Mouse (Mus musculus): Measurements from ENCODE around the gene Ift81. TPM values are rescaled to one million over a fixed set of nuclear protein-coding genes. Genes with fewer than 3 reads are reported as not detected.

The Ift81 gene
- polyA plus RNA-seq, 1 experiment from 2014 or later: 43.0 TPM

DNA sequence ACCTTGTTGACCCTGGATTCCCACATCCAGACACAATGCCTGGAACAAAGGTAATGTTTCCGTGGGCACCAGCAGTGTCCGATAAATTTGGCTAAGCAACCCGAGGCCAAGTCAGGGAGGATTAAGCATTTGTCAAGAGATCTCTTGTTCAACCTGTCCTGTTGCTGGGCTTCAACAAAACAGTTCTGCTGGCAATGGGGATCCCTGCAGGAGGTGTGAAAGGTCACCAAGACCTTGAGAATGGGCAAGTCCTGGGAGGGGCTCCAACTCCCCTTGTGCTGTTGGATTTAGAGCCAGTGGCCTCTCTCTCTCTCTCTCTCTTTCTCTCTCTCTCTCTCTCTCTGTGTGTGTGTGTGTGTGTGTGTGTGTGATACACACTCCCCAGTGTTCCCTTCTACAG, 90.1 kb downstream of the Ift81 start:
- Histone ChIP-seq H3K4me1 (peaks cover 59% of the 10 kb centered on the region), H3K4me3 (replicated peaks) (no peak overlapping the region), H3K4me2 (no peak overlapping the region), H3K9ac (no peak overlapping the region), H3K27me3 (no peaks in the 10 kb centered on the region), H3K36me3 (no peaks in the 10 kb centered on the region), H3K27ac (peak overlapping the region; percentile 78), H3K9me3 (replicated peaks) (no peaks in the 10 kb centered on the region)
- WGBS: 84% methylated on average over 3 of the region's 3 CpGs
- ATAC-seq (replicated peaks; ENCODE audit: low FRiP score): no peak

GRCm38 (mm10) chr5:122521130-122521473, 93.2 kb downstream of the Ift81 start:
- H3K9me3 ChIP-seq (replicated peaks): no peaks in the 10 kb centered on the region
- peaks cover 45% of the 10 kb centered on the region for H3K4me1 ChIP-seq
- H3K27ac ChIP-seq: no peak overlapping the region
- H3K27me3 ChIP-seq: no peaks in the 10 kb centered on the region
- H3K36me3 ChIP-seq: no peaks in the 10 kb centered on the region
- H3K4me3 ChIP-seq (replicated peaks): no peak overlapping the region
- ATAC-seq (replicated peaks; ENCODE audit: low FRiP score): no peak
- WGBS: 60% methylated on average over 3 of the region's 3 CpGs
- no peak overlapping the region for H3K9ac ChIP-seq
- no peak overlapping the region for H3K4me2 ChIP-seq

DNA sequence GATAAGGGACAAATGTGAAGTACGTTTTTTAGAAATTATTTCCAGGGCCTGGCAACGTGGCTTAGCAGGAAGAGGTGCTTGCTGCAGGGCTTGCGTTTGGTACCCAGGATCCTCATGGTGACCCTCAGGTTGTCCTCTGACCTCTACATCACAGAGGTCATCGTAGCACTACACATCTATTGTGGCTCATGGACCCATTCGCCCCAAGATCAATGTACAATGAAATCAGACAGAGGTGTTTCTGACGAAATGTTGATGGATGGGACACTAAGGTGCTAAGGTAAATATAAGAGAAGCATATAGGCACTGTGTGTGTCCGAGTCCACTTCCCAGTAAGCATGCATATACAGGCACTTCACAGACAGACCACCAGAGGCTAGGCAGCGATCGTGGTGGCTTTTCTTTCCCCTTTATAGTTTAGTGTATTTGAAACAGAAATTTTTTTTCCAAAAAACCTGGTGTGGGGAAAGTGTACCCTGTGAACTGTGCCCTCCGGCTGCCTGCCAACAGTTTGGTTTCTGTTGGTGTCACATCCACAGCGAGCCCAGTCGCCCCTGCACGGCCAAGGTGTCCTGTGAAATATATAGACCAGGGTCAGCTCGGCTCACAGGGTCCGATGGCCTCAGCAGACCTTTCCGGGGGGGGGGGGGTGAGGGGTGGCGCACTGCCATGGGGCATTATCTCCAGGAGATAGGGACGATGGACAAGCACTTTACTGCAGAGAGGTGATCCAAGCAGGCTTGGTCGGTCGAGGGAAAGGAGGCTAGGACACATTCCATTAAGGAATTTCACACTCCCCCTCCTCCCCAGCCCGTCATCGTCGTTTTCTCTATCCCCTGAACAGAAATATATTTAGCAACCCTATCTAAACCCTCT, 93.8 kb downstream of the Ift81 start:
- no peaks in the 10 kb centered on the region for H3K36me3 ChIP-seq
- H3K9me3 ChIP-seq (replicated peaks): no peaks in the 10 kb centered on the region
- WGBS: 41% methylated on average over 23 of the region's 23 CpGs
- no peak overlapping the region for H3K27ac ChIP-seq
- H3K9ac ChIP-seq: no peak overlapping the region
- no peak overlapping the region for H3K4me3 ChIP-seq (replicated peaks)
- no peak for ATAC-seq (replicated peaks; ENCODE audit: low FRiP score)
- no peak overlapping the region for H3K4me2 ChIP-seq
- H3K4me1 ChIP-seq: peaks cover 41% of the 10 kb centered on the region
- H3K27me3 ChIP-seq: no peaks in the 10 kb centered on the region

DNA sequence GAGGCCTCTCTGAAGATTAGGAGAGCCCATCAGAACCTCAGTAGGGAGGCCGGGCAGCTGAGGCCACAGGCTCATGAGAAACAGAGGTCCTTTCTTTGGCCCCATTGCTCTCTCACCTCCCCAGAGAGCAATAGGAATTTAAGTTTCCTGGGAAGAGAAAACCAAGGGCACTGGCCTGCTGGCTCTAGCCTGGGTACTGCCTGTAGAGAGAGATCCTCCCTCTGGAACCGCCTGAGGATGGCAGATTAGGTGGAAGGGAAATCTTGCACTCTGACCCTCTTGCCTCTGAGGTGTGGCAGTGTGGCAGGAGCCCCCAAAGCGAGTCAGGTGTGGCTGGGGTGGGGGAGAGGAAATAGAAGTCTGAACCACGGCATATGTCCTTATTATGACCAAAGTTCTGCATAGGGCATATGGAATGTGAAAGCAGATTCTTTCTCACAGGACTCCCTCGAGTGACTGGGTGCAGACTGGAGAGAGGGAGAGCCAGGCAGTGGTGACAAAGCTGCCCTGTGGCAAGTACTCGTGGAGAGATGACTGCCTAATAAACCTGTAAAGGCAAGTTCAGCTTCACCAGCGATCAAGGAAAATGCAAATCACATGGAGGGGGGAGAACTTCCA, 95.2 kb downstream of the Ift81 start:
- no peak overlapping the region for H3K4me3 ChIP-seq (replicated peaks)
- H3K9ac ChIP-seq: no peak overlapping the region
- H3K4me1 ChIP-seq: peaks cover 33% of the 10 kb centered on the region
- no peak overlapping the region; the same call in 1 of the 2 replicates for H3K27ac ChIP-seq
- 35% methylated on average over 7 of the region's 7 CpGs for WGBS
- ATAC-seq (replicated peaks; ENCODE audit: low FRiP score): no peak
- no peaks in the 10 kb centered on the region for H3K36me3 ChIP-seq
- H3K27me3 ChIP-seq: no peaks in the 10 kb centered on the region
- no peaks in the 10 kb centered on the region for H3K9me3 ChIP-seq (replicated peaks)
- H3K4me2 ChIP-seq: no peak overlapping the region

DNA sequence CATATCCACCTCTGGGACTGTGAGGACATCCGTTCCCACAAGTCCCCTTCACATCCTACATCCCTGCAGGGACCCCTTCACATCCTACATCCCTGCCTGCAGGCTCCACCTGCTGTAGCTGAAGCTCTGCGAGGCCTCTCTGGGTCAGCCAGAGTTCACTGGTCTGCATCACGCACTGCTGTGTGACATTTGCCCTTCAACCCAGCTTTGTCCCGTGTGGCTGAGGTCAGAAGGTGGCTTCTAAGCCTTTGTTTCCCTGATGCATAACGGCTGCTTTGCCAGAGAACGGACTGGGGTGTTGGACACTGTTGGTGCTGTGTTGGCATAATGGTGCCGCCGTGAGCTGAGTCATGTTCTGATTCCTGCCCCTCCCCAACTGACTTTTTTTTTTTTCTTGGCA, 96.1 kb downstream of the Ift81 start:
- no peaks in the 10 kb centered on the region for H3K27me3 ChIP-seq
- H3K4me2 ChIP-seq: no peak overlapping the region
- H3K36me3 ChIP-seq: no peaks in the 10 kb centered on the region
- no peak; the same call in 1 of the 2 replicates for ATAC-seq (replicated peaks; ENCODE audit: low FRiP score)
- no peak overlapping the region for H3K27ac ChIP-seq
- H3K9ac ChIP-seq: no peak overlapping the region
- H3K4me3 ChIP-seq (replicated peaks): no peak overlapping the region
- WGBS: 31% methylated on average over 8 of the region's 8 CpGs
- no peaks in the 10 kb centered on the region for H3K9me3 ChIP-seq (replicated peaks)
- H3K4me1 ChIP-seq: peaks cover 40% of the 10 kb centered on the region

DNA sequence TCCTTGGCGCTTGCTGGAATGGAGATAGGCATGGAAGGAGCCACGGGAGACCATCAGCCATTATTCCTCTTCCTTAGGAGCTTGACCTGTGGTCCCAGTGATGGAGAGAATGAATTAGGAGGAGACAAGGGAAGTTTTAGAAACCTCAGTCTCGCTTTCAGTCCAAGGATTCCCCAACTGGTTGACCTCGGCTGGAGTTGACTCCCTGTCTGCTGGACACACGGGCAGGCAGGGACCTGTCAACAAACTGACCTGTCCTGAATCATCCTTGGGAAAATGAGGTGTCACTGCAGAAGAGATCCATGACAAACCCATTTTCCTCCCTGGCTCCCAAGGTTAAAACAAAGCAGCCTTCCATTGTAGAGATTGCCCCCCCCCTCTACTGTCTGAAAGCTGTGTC, 97.4 kb downstream of the Ift81 start:
- H3K27ac ChIP-seq: no peak overlapping the region
- H3K9me3 ChIP-seq (replicated peaks): no peaks in the 10 kb centered on the region
- H3K4me3 ChIP-seq (replicated peaks): no peak overlapping the region
- WGBS: 71% methylated on average over 5 of the region's 5 CpGs
- H3K4me2 ChIP-seq: no peak overlapping the region
- H3K9ac ChIP-seq: no peak overlapping the region
- H3K27me3 ChIP-seq: no peaks in the 10 kb centered on the region
- no peak for ATAC-seq (replicated peaks; ENCODE audit: low FRiP score)
- H3K36me3 ChIP-seq: no peaks in the 10 kb centered on the region
- H3K4me1 ChIP-seq: peaks cover 41% of the 10 kb centered on the region

DNA sequence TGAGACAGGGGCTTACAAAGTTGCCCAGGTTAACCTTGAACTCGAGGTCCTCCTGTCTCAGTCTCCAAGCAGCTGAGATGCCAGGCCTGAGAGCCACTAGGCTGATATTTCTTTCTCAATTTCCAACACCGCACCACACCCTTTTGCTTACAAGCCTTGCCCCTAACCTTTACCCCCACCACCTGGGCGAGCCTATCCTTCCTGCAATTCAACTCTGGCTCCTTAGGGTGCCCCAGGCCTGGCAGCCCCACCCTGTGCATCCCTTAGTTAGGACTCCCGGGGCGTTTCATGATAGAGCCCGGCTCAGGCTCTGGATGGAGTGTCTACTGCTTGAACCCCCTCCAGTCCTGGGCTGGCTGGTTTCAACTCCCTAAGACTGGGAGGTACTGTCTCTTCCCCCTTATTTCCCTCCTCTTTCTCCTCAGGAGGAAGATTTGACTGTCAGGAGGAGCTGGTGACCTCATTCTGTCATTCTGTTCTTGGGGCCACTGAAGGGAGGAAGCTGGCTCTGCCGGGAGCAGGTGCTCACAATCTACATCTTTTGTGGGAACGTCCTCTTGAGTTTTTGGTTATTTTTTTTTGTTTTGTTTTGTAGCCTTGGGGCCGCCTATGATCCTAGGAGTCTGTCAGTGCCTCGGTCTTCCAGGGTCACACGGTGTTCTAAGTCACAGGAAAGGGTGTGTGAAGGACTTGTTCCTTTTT, 98.1 kb downstream of the Ift81 start:
- ATAC-seq (replicated peaks; ENCODE audit: low FRiP score): no peak
- H3K9ac ChIP-seq: no peak overlapping the region
- H3K36me3 ChIP-seq: no peaks in the 10 kb centered on the region
- H3K4me2 ChIP-seq: no peak overlapping the region
- H3K27me3 ChIP-seq: no peaks in the 10 kb centered on the region
- H3K9me3 ChIP-seq (replicated peaks): no peaks in the 10 kb centered on the region
- no peak overlapping the region for H3K27ac ChIP-seq
- H3K4me3 ChIP-seq (replicated peaks): no peak overlapping the region
- WGBS: 78% methylated on average over 11 of the region's 11 CpGs
- peaks cover 46% of the 10 kb centered on the region for H3K4me1 ChIP-seq

DNA sequence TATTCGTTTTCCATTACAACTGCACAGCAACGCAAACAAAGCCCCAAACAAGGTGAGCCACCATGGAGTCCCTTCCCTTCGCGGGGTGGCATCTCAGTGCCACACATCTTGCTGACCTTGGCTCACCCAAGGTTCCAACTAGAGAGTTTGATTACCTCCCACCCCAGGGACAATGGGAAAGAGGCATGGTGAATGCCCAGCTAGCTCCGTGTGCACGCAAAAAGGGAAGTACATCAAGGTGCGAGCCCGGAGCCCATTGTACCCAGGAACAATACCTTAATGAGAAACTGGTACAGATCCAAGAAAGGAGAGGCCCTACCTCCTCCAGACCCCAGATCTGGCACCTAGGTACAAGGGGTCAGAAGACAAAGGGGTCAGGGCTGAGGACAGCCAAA, 100.2 kb downstream of the Ift81 start:
- 42% methylated on average over 8 of the region's 8 CpGs for WGBS
- Histone ChIP-seq H3K9ac (no peak overlapping the region), H3K4me2 (peak overlapping the region; percentile 36; the same call in 1 of the 2 replicates)

GRCm38 (mm10) chr5:122513421-122514126, 100.7 kb downstream of the Ift81 start:
- no peaks in the 10 kb centered on the region for H3K36me3 ChIP-seq
- no peak overlapping the region for H3K4me3 ChIP-seq (replicated peaks)
- 51% methylated on average over 22 of the region's 23 CpGs for WGBS
- ATAC-seq (replicated peaks; ENCODE audit: low FRiP score): no peak
- peaks cover 49% of the 10 kb centered on the region for H3K4me1 ChIP-seq
- 0 out of 2 replicates have a peak overlapping the region, but pooled peaks have one; percentile 18 for H3K27ac ChIP-seq
- no peak overlapping the region for H3K9ac ChIP-seq
- H3K27me3 ChIP-seq: no peaks in the 10 kb centered on the region
- peak overlapping the region; percentile 36; the same call in 1 of the 2 replicates for H3K4me2 ChIP-seq
- no peaks in the 10 kb centered on the region for H3K9me3 ChIP-seq (replicated peaks)

More for the DNA sequence above, 100.2 kb downstream of the Ift81 start:
- no peaks in the 10 kb centered on the region for H3K36me3 ChIP-seq
- H3K27me3 ChIP-seq: no peaks in the 10 kb centered on the region
- H3K27ac ChIP-seq: no peak overlapping the region
- H3K4me1 ChIP-seq: peaks cover 52% of the 10 kb centered on the region
- H3K9me3 ChIP-seq (replicated peaks): no peaks in the 10 kb centered on the region
- no peak overlapping the region for H3K4me3 ChIP-seq (replicated peaks)
- no peak for ATAC-seq (replicated peaks; ENCODE audit: low FRiP score)

DNA sequence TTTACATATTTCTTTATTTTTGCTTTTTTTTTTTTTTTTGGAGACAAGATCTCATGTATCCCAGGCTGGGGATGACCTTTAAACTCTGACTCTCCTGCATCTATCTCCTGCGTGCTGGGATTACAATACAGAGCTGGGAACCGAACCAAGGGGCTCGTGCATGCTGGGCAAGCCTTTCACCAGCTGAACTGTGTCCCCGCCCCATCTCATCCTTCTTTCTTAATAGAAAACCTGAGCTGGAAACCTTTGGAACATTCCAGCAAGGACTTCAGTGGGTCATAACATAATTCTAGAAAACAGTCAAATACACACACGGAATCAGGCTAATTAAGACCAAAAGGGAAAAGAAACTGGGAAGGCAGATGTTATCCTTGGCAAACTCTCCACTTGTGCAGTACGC, 102.3 kb downstream of the Ift81 start:
- no peak overlapping the region for H3K27ac ChIP-seq
- H3K9me3 ChIP-seq (replicated peaks): 0 out of 2 replicates have a peak, but pooled peaks cover 2% of the 10 kb centered on the region
- ATAC-seq (replicated peaks; ENCODE audit: low FRiP score): no peak
- no peaks in the 10 kb centered on the region for H3K36me3 ChIP-seq
- H3K4me3 ChIP-seq (replicated peaks): no peak overlapping the region
- 59% methylated on average over 6 of the region's 6 CpGs for WGBS
- peaks cover 42% of the 10 kb centered on the region for H3K4me1 ChIP-seq
- no peaks in the 10 kb centered on the region for H3K27me3 ChIP-seq
- H3K4me2 ChIP-seq: no peak overlapping the region
- no peak overlapping the region for H3K9ac ChIP-seq

GRCm38 (mm10) chr5:122511405-122511804, 102.9 kb downstream of the Ift81 start:
- Histone ChIP-seq H3K4me1 (peaks cover 42% of the 10 kb centered on the region), H3K9me3 (replicated peaks) (0 out of 2 replicates have a peak, but pooled peaks cover 2% of the 10 kb centered on the region), H3K27ac (0 out of 2 replicates have a peak overlapping the region, but pooled peaks have one; percentile 24), H3K9ac (no peak overlapping the region), H3K4me2 (0 out of 2 replicates have a peak overlapping the region, but pooled peaks have one; percentile 20), H3K27me3 (no peaks in the 10 kb centered on the region), H3K36me3 (no peaks in the 10 kb centered on the region), H3K4me3 (replicated peaks) (no peak overlapping the region)
- 33% methylated on average over 9 of the region's 9 CpGs for WGBS
- ATAC-seq (replicated peaks; ENCODE audit: low FRiP score): no peak
